Mouse (Mus musculus) liver, adult 2 months (tissue): ENCODE measurements around the gene Wif1.

ENCODE experiments used
- CTCF ChIP-seq: fragments of 200-500 bp; IDR thresholded peaks from 2 replicates; pipeline ENCODE4 v1.5.1; 2011; ENCODE audit warnings: low read depth, low read length, control low read depth
- POLR2A ChIP-seq: fragments of 200-500 bp; IDR thresholded peaks from 2 replicates; pipeline ENCODE4 v1.6.1; 2011; ENCODE audit warnings: low read length, control low read depth; ENCODE audit not compliant: insufficient read depth; ENCODE audit errors: extremely low read depth

- TF ChIP-seq CTCF (no peak), POLR2A (no peak)
These were observed 55.6 kb downstream of the Wif1 start for GRCm38 (mm10) chr10:121089312-121089711.
